Mouse (Mus musculus): ENCODE measurements at regions not wholly inside any gene's neighbourhood (a gene's known extent, or its start where the extent isn't known, plus 50 kb on each side); places are given as distances from the start of the nearest gene placed in this dataset.

DNA sequence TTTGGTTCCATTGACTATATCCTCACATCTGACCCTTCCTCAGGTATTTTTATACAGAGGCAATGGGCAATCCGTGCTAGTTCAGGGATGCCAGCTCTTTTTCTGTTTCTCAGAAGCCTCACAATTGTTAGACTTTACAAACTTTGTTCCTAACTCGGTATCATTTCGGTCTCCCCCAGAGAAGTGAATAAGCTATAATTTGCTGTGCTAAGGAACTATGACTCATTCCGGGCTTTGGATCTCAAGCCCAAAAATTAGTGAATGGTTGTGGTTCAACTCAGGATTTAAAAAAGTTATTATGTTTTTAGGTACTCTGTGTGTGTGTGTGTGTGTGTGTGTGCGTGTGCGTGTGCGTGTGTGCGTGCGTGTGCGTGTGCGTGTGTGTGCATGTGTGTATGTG is 1263.7 kb upstream of the A1bg start:
- 97% methylated on average over 11 of the region's 11 CpGs for WGBS
- no peaks in the 10 kb centered on the region for H3K27me3 ChIP-seq (ENCODE audit: control insufficient read depth, insufficient read depth, low read length)
- no peak for DNase-seq
- H3K4me1 ChIP-seq (ENCODE audit: control insufficient read depth, insufficient read depth, low read length), result no peaks in the 10 kb centered on the region
- TF ChIP-seq CTCF (IDR thresholded peaks at IDR 0.05; ENCODE audit: borderline replicate concordance, insufficient read depth, low read depth, low read length), result no peak
- TF ChIP-seq POLR2A (IDR thresholded peaks at IDR 0.05; ENCODE audit: borderline replicate concordance, insufficient read depth, low read length), result no peak
- no peak overlapping the region for H3K27ac ChIP-seq (ENCODE audit: insufficient read depth, low read length)
- H3K4me3 ChIP-seq (replicated peaks; ENCODE audit: insufficient read depth, low read depth, low read length), result no peak overlapping the region

DNA sequence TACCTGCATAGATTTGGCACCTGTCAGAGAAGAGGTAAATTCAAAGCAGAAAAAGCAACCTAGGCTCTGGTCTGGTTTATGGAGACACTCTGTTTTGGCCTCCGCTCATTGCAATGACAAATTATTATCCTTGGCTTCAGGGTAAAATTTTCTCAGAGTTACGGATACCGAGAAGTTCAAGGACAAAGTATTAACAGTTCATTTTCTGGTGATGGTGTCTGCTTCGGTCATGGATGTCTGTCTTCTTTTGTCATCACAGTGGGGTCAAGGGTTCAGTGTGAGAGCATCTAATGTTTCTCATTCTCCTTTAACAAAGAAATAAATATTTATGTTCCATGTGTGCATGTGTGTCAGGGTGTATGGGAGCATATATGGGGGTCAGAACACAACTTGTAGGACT is 1261.0 kb upstream of the A1bg start:
- H3K27me3 ChIP-seq (ENCODE audit: control insufficient read depth, insufficient read depth, low read length), result peaks cover 1% of the 10 kb centered on the region; the same call in 1 of the 2 replicates
- DNase-seq, result no peak
- no peak overlapping the region for H3K27ac ChIP-seq (ENCODE audit: insufficient read depth, low read length)
- 97% methylated on average over 4 of the region's 4 CpGs for WGBS
- TF ChIP-seq POLR2A (IDR thresholded peaks at IDR 0.05; ENCODE audit: borderline replicate concordance, insufficient read depth, low read length), result no peak
- no peak for TF ChIP-seq CTCF (IDR thresholded peaks at IDR 0.05; ENCODE audit: borderline replicate concordance, insufficient read depth, low read depth, low read length)
- H3K4me1 ChIP-seq (ENCODE audit: control insufficient read depth, insufficient read depth, low read length), result no peaks in the 10 kb centered on the region
- H3K4me3 ChIP-seq (replicated peaks; ENCODE audit: insufficient read depth, low read depth, low read length), result no peak overlapping the region

DNA sequence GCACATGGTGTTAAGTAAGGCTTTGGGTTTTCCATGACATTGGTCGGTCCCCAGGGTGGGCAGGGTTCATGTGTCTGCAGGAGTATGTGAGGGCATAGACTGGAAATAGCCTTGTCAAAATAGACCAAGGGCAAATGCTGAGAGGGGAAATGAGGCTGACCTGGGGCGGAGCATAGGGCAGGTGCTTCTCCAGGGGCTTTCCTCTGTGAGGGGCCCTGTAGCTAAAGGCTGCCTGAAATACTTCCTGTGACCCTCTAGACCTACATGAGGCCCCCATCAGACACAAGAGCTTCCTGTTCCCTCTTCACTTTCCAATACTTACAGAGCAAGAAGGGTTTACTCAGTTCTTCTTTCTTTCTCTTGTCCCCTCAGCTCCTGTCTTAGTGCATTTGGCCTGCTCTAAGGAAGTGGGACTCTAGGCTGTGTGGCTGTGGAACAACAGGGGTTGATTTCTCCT is 1258.7 kb upstream of the A1bg start:
- no peaks in the 10 kb centered on the region for H3K4me1 ChIP-seq (ENCODE audit: control insufficient read depth, insufficient read depth, low read length)
- no peak for DNase-seq
- no peak overlapping the region for H3K27ac ChIP-seq (ENCODE audit: insufficient read depth, low read length)
- WGBS, result 94% methylated on average over 2 of the region's 2 CpGs
- H3K27me3 ChIP-seq (ENCODE audit: control insufficient read depth, insufficient read depth, low read length), result peaks cover 1% of the 10 kb centered on the region; the same call in 1 of the 2 replicates
- H3K4me3 ChIP-seq (replicated peaks; ENCODE audit: insufficient read depth, low read depth, low read length), result no peak overlapping the region
- no peak for TF ChIP-seq CTCF (IDR thresholded peaks at IDR 0.05; ENCODE audit: borderline replicate concordance, insufficient read depth, low read depth, low read length)
- TF ChIP-seq POLR2A (IDR thresholded peaks at IDR 0.05; ENCODE audit: borderline replicate concordance, insufficient read depth, low read length), result no peak

DNA sequence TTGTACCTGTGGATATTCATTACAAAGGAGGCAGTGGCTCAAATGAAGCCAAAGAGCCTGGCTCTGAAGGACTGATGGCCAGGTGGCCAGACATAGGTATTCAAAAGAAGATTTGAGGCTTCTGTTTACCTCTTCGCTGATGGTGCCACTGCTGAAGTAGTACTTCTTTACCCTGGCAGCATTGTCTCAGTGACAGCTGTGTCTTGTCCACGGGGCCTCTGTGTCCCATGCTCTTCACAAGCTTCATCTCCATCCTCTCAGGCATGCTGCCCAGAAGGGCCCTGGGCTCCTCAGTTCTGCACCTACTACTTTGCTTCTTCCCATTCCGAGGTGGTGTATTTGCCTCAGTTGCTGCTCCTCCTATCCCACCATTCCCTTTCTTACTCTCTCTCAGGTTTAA is 1257.9 kb upstream of the A1bg start:
- Histone ChIP-seq H3K4me3 (replicated peaks; ENCODE audit: insufficient read depth, low read depth, low read length) (no peak overlapping the region), H3K4me1 (ENCODE audit: control insufficient read depth, insufficient read depth, low read length) (no peaks in the 10 kb centered on the region), H3K27ac (ENCODE audit: insufficient read depth, low read length) (no peak overlapping the region), H3K27me3 (ENCODE audit: control insufficient read depth, insufficient read depth, low read length) (peaks cover 1% of the 10 kb centered on the region; the same call in 1 of the 2 replicates)
- 53% methylated on average over 3 of the region's 3 CpGs for WGBS
- TF ChIP-seq CTCF (IDR thresholded peaks at IDR 0.05; ENCODE audit: borderline replicate concordance, insufficient read depth, low read depth, low read length) (no peak), POLR2A (IDR thresholded peaks at IDR 0.05; ENCODE audit: borderline replicate concordance, insufficient read depth, low read length) (no peak)
- DNase-seq, result no peak

- no peak for TF ChIP-seq POLR2A (IDR thresholded peaks at IDR 0.05; ENCODE audit: borderline replicate concordance, insufficient read depth, low read length)
- TF ChIP-seq CTCF (IDR thresholded peaks at IDR 0.05; ENCODE audit: borderline replicate concordance, insufficient read depth, low read depth, low read length), result no peak
- H3K4me3 ChIP-seq (replicated peaks; ENCODE audit: insufficient read depth, low read depth, low read length), result no peak overlapping the region
- no peak for DNase-seq
- H3K4me1 ChIP-seq (ENCODE audit: control insufficient read depth, insufficient read depth, low read length), result no peaks in the 10 kb centered on the region
- WGBS, result 87% methylated on average over 2 of the region's 2 CpGs
- peaks cover 1% of the 10 kb centered on the region; the same call in 1 of the 2 replicates for H3K27me3 ChIP-seq (ENCODE audit: control insufficient read depth, insufficient read depth, low read length)
- no peak overlapping the region for H3K27ac ChIP-seq (ENCODE audit: insufficient read depth, low read length)
Measured at GRCm38 (mm10) chr15:62179801-62180200, 1257.0 kb upstream of the A1bg start.

DNA sequence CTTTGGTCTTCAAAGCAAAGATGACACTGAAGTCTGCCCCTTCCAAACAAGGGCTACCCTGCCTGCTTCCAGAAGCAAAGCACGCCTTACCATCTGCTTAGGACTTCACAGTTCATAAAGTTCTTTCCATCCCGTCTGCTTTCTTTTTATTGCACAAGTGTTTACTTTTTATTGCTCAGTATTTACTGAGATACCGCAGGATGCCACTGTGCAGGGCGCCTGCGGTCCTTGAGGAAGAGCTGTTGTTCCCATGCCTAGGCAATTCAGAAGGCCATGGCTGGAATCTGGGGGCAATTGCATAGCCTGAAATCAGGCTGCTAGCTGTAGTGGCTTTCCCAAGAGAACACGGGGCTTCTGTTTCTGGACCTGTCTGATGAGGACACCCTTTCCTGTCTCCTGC is 1255.8 kb upstream of the A1bg start:
- H3K27me3 ChIP-seq (ENCODE audit: control insufficient read depth, insufficient read depth, low read length), result peaks cover 1% of the 10 kb centered on the region; the same call in 1 of the 2 replicates
- H3K4me3 ChIP-seq (replicated peaks; ENCODE audit: insufficient read depth, low read depth, low read length), result no peak overlapping the region
- H3K4me1 ChIP-seq (ENCODE audit: control insufficient read depth, insufficient read depth, low read length), result no peaks in the 10 kb centered on the region
- TF ChIP-seq POLR2A (IDR thresholded peaks at IDR 0.05; ENCODE audit: borderline replicate concordance, insufficient read depth, low read length) (no peak), CTCF (IDR thresholded peaks at IDR 0.05; ENCODE audit: borderline replicate concordance, insufficient read depth, low read depth, low read length) (no peak)
- WGBS, result 93% methylated on average over 6 of the region's 6 CpGs
- DNase-seq, result no peak
- no peak overlapping the region for H3K27ac ChIP-seq (ENCODE audit: insufficient read depth, low read length)

DNA sequence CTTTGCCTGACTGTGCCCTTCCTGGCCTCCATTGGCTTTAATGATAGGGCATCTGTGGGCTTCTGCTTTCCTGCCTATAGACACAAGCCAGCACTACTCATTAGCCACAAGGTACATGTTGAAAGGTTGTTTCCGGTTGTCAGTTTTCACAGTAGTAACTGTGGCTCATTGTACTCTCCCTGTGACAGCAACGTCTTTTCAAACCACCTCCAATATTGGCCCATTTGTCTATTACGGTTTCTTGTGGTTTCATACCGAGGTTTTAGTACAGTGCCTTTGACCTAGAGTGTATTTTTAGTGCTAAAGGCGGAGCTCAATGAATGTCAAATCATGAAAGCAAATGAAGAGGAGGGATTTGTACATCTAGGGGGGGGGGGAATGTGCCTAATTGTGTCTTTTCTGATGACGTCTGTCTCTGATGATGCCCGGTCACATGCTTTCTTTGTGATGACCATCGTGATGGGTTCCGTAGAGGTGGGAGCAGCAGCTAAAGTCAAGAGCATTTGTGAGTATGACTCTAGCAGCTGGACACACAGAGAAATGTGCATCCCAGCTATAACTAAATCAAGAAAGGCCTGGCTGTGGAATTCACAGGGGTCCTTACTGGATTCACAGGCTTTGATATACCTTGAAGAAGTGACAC is 1255.1 kb upstream of the A1bg start:
- H3K27me3 ChIP-seq (ENCODE audit: control insufficient read depth, insufficient read depth, low read length), result peaks cover 1% of the 10 kb centered on the region; the same call in 1 of the 2 replicates
- DNase-seq, result no peak
- no peaks in the 10 kb centered on the region for H3K4me1 ChIP-seq (ENCODE audit: control insufficient read depth, insufficient read depth, low read length)
- WGBS, result 97% methylated on average over 9 of the region's 9 CpGs
- H3K4me3 ChIP-seq (replicated peaks; ENCODE audit: insufficient read depth, low read depth, low read length), result no peak overlapping the region
- H3K27ac ChIP-seq (ENCODE audit: insufficient read depth, low read length), result no peak overlapping the region
- TF ChIP-seq CTCF (IDR thresholded peaks at IDR 0.05; ENCODE audit: borderline replicate concordance, insufficient read depth, low read depth, low read length), result no peak
- TF ChIP-seq POLR2A (IDR thresholded peaks at IDR 0.05; ENCODE audit: borderline replicate concordance, insufficient read depth, low read length), result no peak

- no peak for TF ChIP-seq CTCF (IDR thresholded peaks at IDR 0.05; ENCODE audit: borderline replicate concordance, insufficient read depth, low read depth, low read length)
- no peak for TF ChIP-seq POLR2A (IDR thresholded peaks at IDR 0.05; ENCODE audit: borderline replicate concordance, insufficient read depth, low read length)
- DNase-seq, result no peak
- no peak overlapping the region for H3K4me3 ChIP-seq (replicated peaks; ENCODE audit: insufficient read depth, low read depth, low read length)
- no peak overlapping the region for H3K27ac ChIP-seq (ENCODE audit: insufficient read depth, low read length)
- H3K27me3 ChIP-seq (ENCODE audit: control insufficient read depth, insufficient read depth, low read length), result no peaks in the 10 kb centered on the region; the same call in 1 of the 2 replicates
- WGBS, result 87% methylated on average over 2 of the region's 2 CpGs
- no peaks in the 10 kb centered on the region for H3K4me1 ChIP-seq (ENCODE audit: control insufficient read depth, insufficient read depth, low read length)
Measured at GRCm38 (mm10) chr15:62176076-62176475, 1253.3 kb upstream of the A1bg start.

Measured in cerebellum, adult 2 months (tissue).